ENCODE assay signal across 18 mouse cellular contexts in the genomic region with DNA sequence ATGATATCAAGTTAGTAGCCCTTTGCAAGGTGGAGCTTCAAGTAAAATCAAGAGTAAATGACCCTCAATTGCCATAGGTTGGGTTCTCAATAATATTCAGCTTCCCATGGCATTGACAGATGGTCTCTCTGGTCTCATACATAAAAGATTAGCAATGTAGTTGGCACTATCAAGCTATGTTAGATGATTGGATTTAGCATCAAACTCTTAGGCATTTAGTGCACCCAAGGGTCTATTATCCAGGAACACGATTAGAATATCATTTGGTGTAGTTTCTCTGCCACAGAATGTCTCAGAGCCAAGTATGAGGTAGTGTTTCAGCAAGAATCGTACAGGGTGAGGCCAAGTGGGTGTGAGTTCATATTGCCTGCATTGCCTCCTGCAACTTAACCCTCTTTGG.
DNase-seq lines count a peak whose midpoint lies in the region; ATAC-seq and TF ChIP-seq lines count a peak whose summit lies in the region.
"Had no signal": no experiment of that assay in that cellular context is flagged by ENCODE, and none has a peak within 500 bp of the region (broad histone marks: within the 10 kb centered on the region; RNA-seq: fewer than 3 reads in every experiment).

No protein-coding gene starts in this region.

- no peak overlapping the region for H3K4me3 ChIP-seq in limb, embryonic 14.5 days (replicated peaks; ENCODE audit: low read length)
- no peak overlapping the region for H3K4me3 ChIP-seq in limb, embryonic 10.5 days
- no peak overlapping the region for H3K4me3 ChIP-seq in hindbrain, embryonic 11.5 days (ENCODE audit: low read depth, low read length)
- H3K4me3 ChIP-seq in midbrain, embryonic 14.5 days (replicated peaks; ENCODE audit: low read depth, low read length) = no peak overlapping the region
- no peak overlapping the region for H3K4me3 ChIP-seq in gastrocnemius, adult 2 months
- H3K4me3 ChIP-seq: heart, adult 2 months; left cerebral cortex, adult 2 months; limb, embryonic 12.5 days; liver, embryonic 15.5 days; megakaryocyte, embryonic 14.5 days had no signal

- H3K36me3 ChIP-seq in limb, embryonic 14.5 days (ENCODE audit: control insufficient read depth, insufficient read depth, low read length) = no peaks in the 10 kb centered on the region
- H3K36me3 ChIP-seq in limb, embryonic 10.5 days = no peaks in the 10 kb centered on the region
- H3K36me3 ChIP-seq in hindbrain, embryonic 11.5 days (ENCODE audit: control insufficient read depth, insufficient read depth, low read length) = no peaks in the 10 kb centered on the region
- no peaks in the 10 kb centered on the region for H3K36me3 ChIP-seq in midbrain, embryonic 14.5 days (ENCODE audit: control insufficient read depth, insufficient read depth, low read length)
- H3K36me3 ChIP-seq: limb, embryonic 12.5 days; liver, embryonic 15.5 days had no signal

- no peak for ATAC-seq in limb, embryonic 14.5 days (ENCODE audit: low FRiP score, low read depth)
- ATAC-seq in hindbrain, embryonic 11.5 days (ENCODE audit: low FRiP score) = peak; percentile 48
- no peak for ATAC-seq in midbrain, embryonic 14.5 days (ENCODE audit: low FRiP score, low TSS enrichment)
- ATAC-seq: inflammation-experienced regulatory T-cells, adult 6 months had no signal

- no peaks in the 10 kb centered on the region for H3K9me3 ChIP-seq in limb, embryonic 14.5 days (ENCODE audit: control insufficient read depth, low read length)
- no peaks in the 10 kb centered on the region for H3K9me3 ChIP-seq in limb, embryonic 10.5 days (replicated peaks)
- H3K9me3 ChIP-seq in hindbrain, embryonic 11.5 days (ENCODE audit: control insufficient read depth, low read length) = no peaks in the 10 kb centered on the region
- H3K9me3 ChIP-seq in midbrain, embryonic 14.5 days (ENCODE audit: control insufficient read depth, low read length) = no peaks in the 10 kb centered on the region
- H3K9me3 ChIP-seq: limb, embryonic 12.5 days; liver, embryonic 15.5 days had no signal

- H3K4me2 ChIP-seq in limb, embryonic 14.5 days (replicated peaks; ENCODE audit: low read depth, low read length, severe bottlenecking) = no peak overlapping the region
- H3K4me2 ChIP-seq in hindbrain, embryonic 11.5 days (replicated peaks; ENCODE audit: low read depth, low read length) = no peak overlapping the region
- no peak overlapping the region for H3K4me2 ChIP-seq in midbrain, embryonic 14.5 days (ENCODE audit: low read length)
- H3K4me2 ChIP-seq: limb, embryonic 12.5 days; liver, embryonic 15.5 days had no signal

- intact Hi-C loops in gastrocnemius, adult 2 months (cut with DNase I) = no loop called here

- peak; percentile 11 for DNase-seq in limb, embryonic 14.5 days (ENCODE audit: low spot score)
- DNase-seq in limb, embryonic 10.5 days (ENCODE audit: low spot score) = no peak
- peak; percentile 16 for DNase-seq in hindbrain, embryonic 11.5 days (ENCODE audit: low spot score)
- DNase-seq in midbrain, embryonic 14.5 days = peak; percentile 33
- DNase-seq in embryo, embryonic 11 days = no peak
- DNase-seq in gastrocnemius, adult 2 months = no peak
- no peak for DNase-seq in kidney, adult 18-20 months
- DNase-seq: adrenal gland, postnatal 14 days; cerebellum, adult 9-10 months; lung, postnatal 10 days; right cerebral cortex, adult 18-20 months; spleen, adult 18-20 months had no signal

- H3K4me1 ChIP-seq in limb, embryonic 14.5 days (ENCODE audit: control insufficient read depth, insufficient read depth, low read length) = peaks cover 3% of the 10 kb centered on the region; the same call in 1 of the 2 replicates
- no peaks in the 10 kb centered on the region for H3K4me1 ChIP-seq in limb, embryonic 10.5 days
- H3K4me1 ChIP-seq in hindbrain, embryonic 11.5 days (replicated peaks; ENCODE audit: control insufficient read depth, insufficient read depth, low read length) = no peaks in the 10 kb centered on the region
- H3K4me1 ChIP-seq in midbrain, embryonic 14.5 days (ENCODE audit: control insufficient read depth, insufficient read depth, low read length) = peaks cover 46% of the 10 kb centered on the region
- H3K4me1 ChIP-seq: limb, embryonic 12.5 days; liver, embryonic 15.5 days; megakaryocyte, embryonic 14.5 days had no signal

- no peak for TF ChIP-seq CTCF in gastrocnemius, adult 2 months (IDR thresholded peaks at IDR 0.05)

- no peak for TF ChIP-seq POLR2A in limb, embryonic 14.5 days (IDR thresholded peaks at IDR 0.05; ENCODE audit: borderline replicate concordance, extremely low read depth, insufficient read depth, insufficient read length)

- no peak overlapping the region for H3K27ac ChIP-seq in limb, embryonic 14.5 days (replicated peaks; ENCODE audit: low read depth, low read length)
- H3K27ac ChIP-seq in limb, embryonic 10.5 days = no peak overlapping the region
- peak overlapping the region; percentile 89 for H3K27ac ChIP-seq in hindbrain, embryonic 11.5 days (ENCODE audit: low read depth, low read length)
- H3K27ac ChIP-seq in midbrain, embryonic 14.5 days (replicated peaks; ENCODE audit: low read depth, low read length) = peak overlapping the region; percentile 94
- H3K27ac ChIP-seq in gastrocnemius, adult 2 months = no peak overlapping the region
- H3K27ac ChIP-seq: heart, adult 2 months; limb, embryonic 12.5 days; liver, embryonic 15.5 days had no signal

- 53% methylated on average over 2 of the region's 2 CpGs for WGBS in limb, embryonic 14.5 days
- 85% methylated on average over 2 of the region's 2 CpGs for WGBS in limb, embryonic 10.5 days
- WGBS in hindbrain, embryonic 11.5 days = 67% methylated on average over 2 of the region's 2 CpGs
- WGBS in midbrain, embryonic 14.5 days = 46% methylated on average over 2 of the region's 2 CpGs

- no peaks in the 10 kb centered on the region for H3K27me3 ChIP-seq in limb, embryonic 14.5 days (ENCODE audit: control insufficient read depth, insufficient read depth, low read length)
- H3K27me3 ChIP-seq in limb, embryonic 10.5 days (ENCODE audit: low read depth, poor library complexity, severe bottlenecking) = no peaks in the 10 kb centered on the region
- no peaks in the 10 kb centered on the region for H3K27me3 ChIP-seq in hindbrain, embryonic 11.5 days (ENCODE audit: control insufficient read depth, insufficient read depth, low read length)
- no peaks in the 10 kb centered on the region for H3K27me3 ChIP-seq in midbrain, embryonic 14.5 days (ENCODE audit: control insufficient read depth, insufficient read depth, low read length)
- H3K27me3 ChIP-seq: limb, embryonic 12.5 days; liver, embryonic 15.5 days; megakaryocyte, embryonic 14.5 days had no signal

- no peak overlapping the region for H3K9ac ChIP-seq in limb, embryonic 14.5 days (ENCODE audit: low read depth, low read length, severe bottlenecking)
- H3K9ac ChIP-seq in hindbrain, embryonic 11.5 days (ENCODE audit: low read depth, low read length) = no peak overlapping the region
- H3K9ac ChIP-seq in midbrain, embryonic 14.5 days (replicated peaks; ENCODE audit: low read length) = no peak overlapping the region
- H3K9ac ChIP-seq: limb, embryonic 12.5 days; liver, embryonic 15.5 days had no signal

Comparison
In these comparisons a context has a peak if more than half of its experiments do, and no peak if none do; other contexts are left out.
1. DNase-seq: peak in limb, embryonic 14.5 days (single experiment), hindbrain, embryonic 11.5 days (single experiment) and midbrain, embryonic 14.5 days (single experiment); none in limb, embryonic 10.5 days (single experiment), embryo, embryonic 11 days (single experiment), gastrocnemius, adult 2 months (single experiment) and kidney, adult 18-20 months (single experiment).
2. H3K27ac ChIP-seq: peak in hindbrain, embryonic 11.5 days (single experiment) and midbrain, embryonic 14.5 days (single experiment); none in limb, embryonic 14.5 days (single experiment), limb, embryonic 10.5 days (single experiment) and gastrocnemius, adult 2 months (single experiment).